Mouse (Mus musculus) hindbrain, embryonic 15.5 days (tissue): ENCODE measurements around the gene Anxa6. TPM values are rescaled to one million over a fixed set of nuclear protein-coding genes. Genes with fewer than 3 reads are reported as not detected.

Source experiments
- ATAC-seq: fragments of 200-750 bp; cut with Nextera tagmentation; 2 replicates; pipeline ENCODE4 v1.8.0; 2017; ENCODE audit warnings: low read depth, moderate number of reproducible peaks, moderate TSS enrichment; ENCODE audit not compliant: low FRiP score
- H3K27ac ChIP-seq: fragments of 300-500 bp; sonication (generic); replicated peaks from 2 replicates; pipeline ENCODE4 v1.5.1; 2015; ENCODE audit warnings: mild to moderate bottlenecking, inconsistent platforms
- H3K27me3 ChIP-seq: fragments of 300-500 bp; sonication (generic); 2 replicates; pipeline ENCODE4 v1.6.1; 2015; ENCODE audit warnings: control low read depth, inconsistent platforms
- H3K36me3 ChIP-seq: fragments of 300-500 bp; sonication (generic); 2 replicates; pipeline ENCODE4 v1.6.1; 2015; ENCODE audit warnings: control low read depth, inconsistent platforms
- H3K4me1 ChIP-seq: fragments of 300-500 bp; sonication (generic); replicated peaks from 2 replicates; pipeline ENCODE4 v1.6.1; 2015; ENCODE audit warnings: control low read depth, inconsistent platforms
- H3K4me2 ChIP-seq: fragments of 300-500 bp; sonication (generic); 2 replicates; pipeline ENCODE4 v1.6.1; 2015; ENCODE audit warnings: moderate library complexity, mild to moderate bottlenecking, inconsistent platforms
- H3K4me3 ChIP-seq: fragments of 300-500 bp; sonication (generic); 2 replicates; pipeline ENCODE4 v1.5.1; 2015; ENCODE audit warnings: mild to moderate bottlenecking, inconsistent platforms
- H3K9ac ChIP-seq: fragments of 300-500 bp; sonication (generic); 2 replicates; pipeline ENCODE4 v1.6.1; 2015; ENCODE audit warnings: inconsistent platforms
- H3K9me3 ChIP-seq: fragments of 300-500 bp; sonication (generic); 2 replicates; pipeline ENCODE4 v1.6.1; 2016; ENCODE audit warnings: control low read depth, inconsistent platforms
- WGBS: fragments of 180-500 bp; shearing (Covaris S2); methylation state at CpG from one replicate; pipeline ENCODE4 v1.1.7; 2015; 5-methylcytosine and 5-hydroxymethylcytosine counted together
- polyA plus RNA-seq: library from polyadenylated mRNA; unstranded; fragments of >200 nt; fragmentation: Nextera tagmentation; extraction: Ambion mirVana; gene quantifications from 2 replicates; pipeline ENCODE4 v1.2.1, GENCODE M21; 2015

Gene Anxa6
- polyA plus RNA-seq, 1 experiment from 2014 or later = 58.4 TPM

- H3K4me3 ChIP-seq = no peak overlapping the region
- H3K36me3 ChIP-seq = peaks cover 15% of the 10 kb centered on the region
- WGBS = 75% methylated on average over 6 of the region's 6 CpGs
- peaks cover 26% of the 10 kb centered on the region for H3K4me1 ChIP-seq
- ATAC-seq = no peak
- no peak overlapping the region for H3K27ac ChIP-seq
- no peaks in the 10 kb centered on the region for H3K9me3 ChIP-seq
- no peak overlapping the region for H3K9ac ChIP-seq
- no peak overlapping the region for H3K4me2 ChIP-seq
- H3K27me3 ChIP-seq = no peaks in the 10 kb centered on the region
These were observed 19.4 kb downstream of the Anxa6 start for GRCm38 (mm10) chr11:55013802-55014201.

GRCm38 (mm10) chr11:55012551-55013521 is 20.4 kb downstream of the Anxa6 start:
- Histone ChIP-seq H3K4me2 (no peak overlapping the region), H3K4me3 (no peak overlapping the region), H3K36me3 (peaks cover 18% of the 10 kb centered on the region), H3K4me1 (peaks cover 26% of the 10 kb centered on the region), H3K27me3 (no peaks in the 10 kb centered on the region), H3K9me3 (no peaks in the 10 kb centered on the region), H3K27ac (no peak overlapping the region), H3K9ac (no peak overlapping the region)
- no peak for ATAC-seq
- 75% methylated on average over 5 of the region's 5 CpGs for WGBS

GRCm38 (mm10) chr11:55011440-55011839 is 21.8 kb downstream of the Anxa6 start:
- peaks cover 23% of the 10 kb centered on the region for H3K36me3 ChIP-seq
- WGBS = 90% methylated on average over 3 of the region's 3 CpGs

GRCm38 (mm10) chr11:55008230-55008629 is 25.0 kb downstream of the Anxa6 start:
- no peaks in the 10 kb centered on the region for H3K4me1 ChIP-seq
- H3K27ac ChIP-seq = no peak overlapping the region
- H3K4me3 ChIP-seq = no peak overlapping the region
- H3K4me2 ChIP-seq = no peak overlapping the region
- whole genome bisulfite sequencing = 82% methylated on average over 6 of the region's 6 CpGs
- H3K9ac ChIP-seq = no peak overlapping the region
- H3K36me3 ChIP-seq = peaks cover 32% of the 10 kb centered on the region
- ATAC-seq = no peak
- no peaks in the 10 kb centered on the region for H3K9me3 ChIP-seq
- no peaks in the 10 kb centered on the region for H3K27me3 ChIP-seq

More at GRCm38 (mm10) chr11:55011440-55011839, 21.8 kb downstream of the Anxa6 start:
- ATAC-seq = no peak
- Histone ChIP-seq H3K27me3 (no peaks in the 10 kb centered on the region), H3K4me1 (peaks cover 17% of the 10 kb centered on the region), H3K9me3 (no peaks in the 10 kb centered on the region), H3K4me3 (no peak overlapping the region), H3K4me2 (no peak overlapping the region), H3K9ac (no peak overlapping the region), H3K27ac (no peak overlapping the region)

- H3K4me2 ChIP-seq = no peak overlapping the region
- WGBS = 85% methylated on average over 5 of the region's 5 CpGs
- H3K36me3 ChIP-seq = peaks cover 37% of the 10 kb centered on the region
- no peaks in the 10 kb centered on the region for H3K4me1 ChIP-seq
- no peak overlapping the region for H3K9ac ChIP-seq
- no peak overlapping the region for H3K27ac ChIP-seq
- H3K4me3 ChIP-seq = no peak overlapping the region
- H3K27me3 ChIP-seq = no peaks in the 10 kb centered on the region
- H3K9me3 ChIP-seq = no peaks in the 10 kb centered on the region
- ATAC-seq = no peak
These were observed 27.6 kb downstream of the Anxa6 start for GRCm38 (mm10) chr11:55005684-55006083.

GRCm38 (mm10) chr11:55004970-55005502 is 28.2 kb downstream of the Anxa6 start:
- Histone ChIP-seq H3K36me3 (peaks cover 38% of the 10 kb centered on the region), H3K4me2 (no peak overlapping the region), H3K4me3 (no peak overlapping the region), H3K27me3 (no peaks in the 10 kb centered on the region), H3K9ac (no peak overlapping the region), H3K4me1 (no peaks in the 10 kb centered on the region), H3K27ac (no peak overlapping the region), H3K9me3 (no peaks in the 10 kb centered on the region)
- no peak for ATAC-seq
- 85% methylated on average over 7 of the region's 7 CpGs for WGBS

GRCm38 (mm10) chr11:54998708-54999107 is 34.5 kb downstream of the Anxa6 start:
- no peak overlapping the region for H3K9ac ChIP-seq
- no peak overlapping the region for H3K4me2 ChIP-seq
- H3K27ac ChIP-seq = no peak overlapping the region
- no peaks in the 10 kb centered on the region for H3K27me3 ChIP-seq
- H3K36me3 ChIP-seq = peaks cover 20% of the 10 kb centered on the region
- no peaks in the 10 kb centered on the region for H3K9me3 ChIP-seq
- WGBS = 65% methylated on average over 2 of the region's 2 CpGs
- H3K4me3 ChIP-seq = no peak overlapping the region
- no peaks in the 10 kb centered on the region for H3K4me1 ChIP-seq
- 0 out of 2 replicates have a peak, but pooled peaks have one; percentile 34 for ATAC-seq

GRCm38 (mm10) chr11:54998284-54998683 is 35.0 kb downstream of the Anxa6 start:
- Histone ChIP-seq H3K36me3 (peaks cover 17% of the 10 kb centered on the region), H3K27ac (no peak overlapping the region), H3K9ac (no peak overlapping the region), H3K4me3 (no peak overlapping the region), H3K4me1 (no peaks in the 10 kb centered on the region), H3K9me3 (no peaks in the 10 kb centered on the region), H3K4me2 (no peak overlapping the region), H3K27me3 (no peaks in the 10 kb centered on the region)
- ATAC-seq = peak; percentile 72; the same call in 1 of the 2 replicates
- WGBS = 4% methylated on average over 12 of the region's 12 CpGs

GRCm38 (mm10) chr11:54996176-54996575 is 37.1 kb downstream of the Anxa6 start:
- peaks cover 9% of the 10 kb centered on the region for H3K36me3 ChIP-seq
- no peaks in the 10 kb centered on the region for H3K4me1 ChIP-seq
- H3K9ac ChIP-seq = no peak overlapping the region
- H3K4me3 ChIP-seq = no peak overlapping the region
- ATAC-seq = no peak
- no peaks in the 10 kb centered on the region for H3K9me3 ChIP-seq
- no peaks in the 10 kb centered on the region for H3K27me3 ChIP-seq
- no peak overlapping the region for H3K4me2 ChIP-seq
- WGBS = 59% methylated on average over 7 of the region's 7 CpGs
- no peak overlapping the region for H3K27ac ChIP-seq

GRCm38 (mm10) chr11:54989920-54990319 is 43.3 kb downstream of the Anxa6 start:
- Histone ChIP-seq H3K36me3 (no peaks in the 10 kb centered on the region), H3K27me3 (no peaks in the 10 kb centered on the region), H3K4me1 (no peaks in the 10 kb centered on the region), H3K9me3 (no peaks in the 10 kb centered on the region), H3K9ac (no peak overlapping the region), H3K27ac (no peak overlapping the region), H3K4me2 (no peak overlapping the region), H3K4me3 (no peak overlapping the region)
- ATAC-seq = no peak

- ATAC-seq = no peak
- no peak overlapping the region for H3K4me2 ChIP-seq
- 73% methylated on average over 8 of the region's 8 CpGs for WGBS
- H3K4me1 ChIP-seq = no peaks in the 10 kb centered on the region
- H3K4me3 ChIP-seq = no peak overlapping the region
- H3K27ac ChIP-seq = no peak overlapping the region
- no peaks in the 10 kb centered on the region for H3K36me3 ChIP-seq
- no peaks in the 10 kb centered on the region for H3K9me3 ChIP-seq
- H3K27me3 ChIP-seq = no peaks in the 10 kb centered on the region
- H3K9ac ChIP-seq = no peak overlapping the region
These were observed 44.4 kb downstream of the Anxa6 start for GRCm38 (mm10) chr11:54988754-54989349.

GRCm38 (mm10) chr11:54987974-54988373 is 45.3 kb downstream of the Anxa6 start:
- no peak overlapping the region for H3K4me3 ChIP-seq
- H3K4me2 ChIP-seq = no peak overlapping the region
- 87% methylated on average over 1 of the region's 1 CpGs for WGBS
- no peak overlapping the region for H3K27ac ChIP-seq
- ATAC-seq = no peak
- H3K9ac ChIP-seq = no peak overlapping the region
- no peaks in the 10 kb centered on the region for H3K4me1 ChIP-seq
- H3K36me3 ChIP-seq = 0 out of 2 replicates have a peak, but pooled peaks cover under 1% of the 10 kb centered on the region
- no peaks in the 10 kb centered on the region for H3K27me3 ChIP-seq
- H3K9me3 ChIP-seq = no peaks in the 10 kb centered on the region
